Mouse (Mus musculus): Measurements from ENCODE around the gene Pla1a. TPM values are rescaled to one million over a fixed set of nuclear protein-coding genes. Genes with fewer than 3 reads are reported as not detected.
"Not testable (repeated sequence)": the region's sequence is repeated elsewhere in the genome, so short reads cannot be mapped to it uniquely, and the experiment has no call there.

Gene Pla1a
- 10 to 100 TPM in 1 of 26 experiments, 1 to 10 TPM in 4, under 1 TPM in 2, not detected in 19; 0.56 to 19.4 (median 1.3) TPM for total RNA-seq (2018; cell fraction: chromatin; rRNA removed)
- 1 to 10 TPM in 5 of 26 experiments, under 1 TPM in 12, not detected in 9; 0.14 to 1.8 (median 0.55) TPM for total RNA-seq (2018; cell fraction: cytosol; rRNA removed)
- 1 to 10 TPM in 6 of 26 experiments, under 1 TPM in 11, not detected in 9; 0.30 to 9.4 (median 0.69) TPM for total RNA-seq (2018; cell fraction: nucleus; rRNA removed)
- polyA plus RNA-seq (2018): not detected in 3 replicates

DNA sequence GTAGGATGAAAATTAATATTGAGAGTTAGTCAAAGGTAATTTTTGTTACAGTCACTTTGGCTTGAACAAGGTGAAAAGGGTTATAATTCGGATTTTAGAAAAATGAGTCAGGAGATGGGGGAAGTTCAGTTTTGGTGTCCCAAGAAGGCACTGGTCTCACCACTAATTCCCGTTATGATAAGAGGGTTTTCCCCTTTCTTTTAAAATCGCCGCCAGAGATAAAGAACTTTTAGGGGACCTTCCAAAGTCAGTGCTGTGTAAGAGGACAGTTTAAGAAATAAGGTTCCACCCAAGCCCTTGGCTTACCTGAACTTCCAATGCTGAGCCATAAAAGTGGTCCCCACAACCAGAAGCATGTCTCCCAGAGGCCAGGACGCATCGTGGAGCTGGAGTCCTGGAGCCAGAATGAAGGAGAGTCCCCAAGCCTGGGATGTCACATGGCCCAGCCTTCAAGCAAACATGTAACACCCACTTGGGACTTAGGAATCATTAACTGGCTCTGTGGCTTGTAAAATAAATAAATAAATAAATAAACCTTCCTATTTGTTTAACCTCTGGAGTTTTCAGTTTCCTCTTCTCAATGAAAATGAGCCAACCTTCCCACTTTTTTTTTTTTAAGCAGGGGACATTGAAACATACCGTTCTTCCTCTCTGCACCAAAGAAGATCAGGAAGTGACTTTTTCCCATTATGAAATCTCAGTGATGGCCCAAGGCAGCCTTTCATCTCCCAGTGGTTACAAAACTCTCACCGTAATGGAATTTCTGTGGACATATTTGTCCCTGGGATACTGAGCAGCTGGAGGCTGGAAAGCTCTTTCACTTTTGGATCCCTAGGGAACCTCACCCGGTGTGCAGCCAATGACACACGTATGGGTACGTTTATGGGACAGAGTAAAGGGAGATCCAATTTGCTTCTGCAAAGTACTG is at the start of gene Pla1a:
Pla1a (minus strand) TSS at position 648 of the 928 bp plus-strand sequence.
- H3K36me3 ChIP-seq (ENCODE audit: inconsistent target): no peaks in the 10 kb centered on the region
- no peak within 1 kb of the TSS for H3K4me3 ChIP-seq (ENCODE audit: inconsistent target)
- no peaks in the 10 kb centered on the region for H3K79me2 ChIP-seq (ENCODE audit: inconsistent target)
- no peak within 1 kb of the TSS for H3K27ac ChIP-seq
- 76% methylated on average over 11 of the region's 11 CpGs for WGBS (ENCODE audit: missing documents)

DNA sequence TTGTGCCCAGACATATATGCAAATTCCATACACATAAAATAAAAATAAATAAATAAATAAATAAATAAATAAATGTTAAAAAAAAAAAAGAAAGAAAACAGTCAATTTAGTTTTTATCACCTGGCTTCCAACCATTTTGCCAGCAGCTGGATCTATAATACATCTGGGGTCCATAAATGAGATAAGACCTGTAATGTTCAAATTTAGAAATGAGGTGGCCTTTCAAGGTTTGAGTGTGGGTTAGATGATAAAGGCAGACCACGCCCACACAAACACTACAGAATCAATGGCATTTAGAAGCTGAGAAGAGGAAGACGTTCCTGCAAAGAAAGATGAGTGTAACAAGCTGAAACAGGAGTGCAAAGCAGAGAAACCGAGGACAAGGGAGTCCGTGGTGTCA is 48.4 kb upstream of the Pla1a start:
- Histone ChIP-seq H3K79me2 (ENCODE audit: inconsistent target) (no peaks in the 10 kb centered on the region), H3K27ac (no peak overlapping the region), H3K36me3 (ENCODE audit: inconsistent target) (peaks cover 11% of the 10 kb centered on the region; the same call in 1 of the 2 replicates), H3K4me3 (ENCODE audit: inconsistent target) (no peak overlapping the region)
- 88% methylated on average over 4 of the region's 4 CpGs for WGBS (ENCODE audit: missing documents)

DNA sequence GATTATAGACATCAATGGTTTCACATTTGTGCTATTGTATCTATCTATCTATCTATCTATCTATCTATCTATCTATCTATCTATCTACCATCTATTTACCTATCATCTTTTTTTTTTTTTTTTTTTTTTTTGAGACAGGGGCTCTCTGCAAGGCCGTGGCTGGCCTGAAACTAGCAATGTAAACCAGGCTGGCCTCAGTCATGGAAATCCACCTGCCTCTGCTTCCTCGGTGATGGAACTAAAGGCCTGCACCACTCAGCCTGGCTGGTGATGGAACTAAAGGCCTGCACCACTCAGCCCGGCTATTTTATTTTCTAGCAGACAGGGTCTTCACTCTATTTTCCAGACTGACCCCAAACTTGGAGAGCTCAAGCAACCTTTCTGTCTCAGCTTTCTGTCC is 45.4 kb upstream of the Pla1a start:
- Histone ChIP-seq H3K4me3 (ENCODE audit: inconsistent target) (no peak overlapping the region), H3K36me3 (ENCODE audit: inconsistent target) (no peaks in the 10 kb centered on the region; the same call in 1 of the 2 replicates), H3K79me2 (ENCODE audit: inconsistent target) (peaks cover 1% of the 10 kb centered on the region; the same call in 1 of the 2 replicates), H3K27ac (no peak overlapping the region)
- WGBS (ENCODE audit: missing documents): 100% methylated on average over 3 of the region's 3 CpGs

DNA sequence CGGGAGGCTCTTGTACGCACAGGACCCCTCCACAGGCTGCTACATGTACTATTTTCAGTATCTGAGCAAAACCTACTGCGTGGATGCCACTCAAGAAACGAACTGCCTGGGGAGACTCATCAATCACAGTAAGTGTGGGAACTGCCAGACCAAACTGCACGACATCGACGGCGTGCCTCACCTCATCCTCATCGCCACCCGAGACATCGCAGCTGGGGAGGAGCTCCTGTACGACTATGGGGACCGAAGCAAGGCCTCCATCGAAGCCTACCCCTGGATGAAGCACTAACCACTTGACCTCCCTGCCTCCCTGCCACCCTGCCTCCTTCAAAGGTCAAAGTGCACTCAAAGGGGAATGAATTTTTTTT is 44.3 kb upstream of the Pla1a start:
- H3K27ac ChIP-seq: peak overlapping the region; percentile 77; the same call in 1 of the 2 replicates
- WGBS (ENCODE audit: missing documents): 78% methylated on average over 14 of the region's 14 CpGs
- not testable (repeated sequence) for H3K36me3 ChIP-seq (ENCODE audit: inconsistent target); H3K4me3 ChIP-seq (ENCODE audit: inconsistent target); H3K79me2 ChIP-seq (ENCODE audit: inconsistent target)

DNA sequence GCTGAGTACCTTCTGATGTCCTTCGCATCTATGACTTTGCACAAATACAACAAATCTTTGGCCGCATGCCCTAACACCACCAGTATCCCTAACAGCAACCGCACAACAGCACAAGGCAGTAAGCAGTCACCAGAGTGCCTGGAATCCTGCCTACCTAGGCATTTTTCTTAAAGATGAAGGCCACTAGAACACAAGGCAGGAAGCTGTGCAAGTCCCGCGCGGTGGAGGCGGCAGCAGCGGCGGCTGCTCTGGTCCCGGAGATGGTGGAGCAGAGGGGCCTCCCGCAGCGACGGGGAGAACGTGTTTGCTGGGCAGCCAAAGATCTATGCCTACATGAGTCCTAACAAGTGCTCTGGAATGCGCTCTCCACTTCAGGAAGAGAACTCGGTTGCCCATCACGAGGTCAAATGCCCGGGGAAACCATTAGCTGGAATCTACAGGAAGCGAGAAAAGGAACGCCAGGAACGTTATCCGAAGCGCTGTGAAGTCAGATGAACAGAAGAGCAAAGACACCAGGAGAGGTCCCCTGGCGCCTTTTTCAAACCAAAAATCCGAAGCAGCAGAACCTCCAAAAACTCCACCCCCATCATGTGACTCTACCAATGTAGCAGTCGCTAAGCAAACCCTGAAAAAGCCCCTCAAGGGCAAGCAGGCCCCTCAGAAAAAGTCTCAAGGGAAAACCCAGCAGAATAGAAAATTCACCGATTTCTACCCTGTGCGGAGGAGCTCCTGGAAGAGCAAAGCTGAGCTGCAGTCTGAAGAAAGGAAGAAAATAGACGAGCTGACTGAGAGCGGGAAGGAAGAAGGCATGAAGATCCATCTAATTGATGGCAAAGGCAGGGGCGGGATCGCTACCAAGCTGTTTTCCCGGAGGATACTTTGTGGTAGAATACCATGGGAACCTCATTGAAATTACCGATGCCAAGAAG is 43.6 kb upstream of the Pla1a start:
- 12% methylated on average over 34 of the region's 34 CpGs for WGBS (ENCODE audit: missing documents)
- H3K4me3 ChIP-seq (ENCODE audit: inconsistent target): peak overlapping the region; percentile 22; the same call in 1 of the 2 replicates
- H3K79me2 ChIP-seq (ENCODE audit: inconsistent target): peaks cover 13% of the 10 kb centered on the region; the same call in 1 of the 2 replicates
- no peaks in the 10 kb centered on the region for H3K36me3 ChIP-seq (ENCODE audit: inconsistent target)
- H3K27ac ChIP-seq: peak overlapping the region; percentile 77

DNA sequence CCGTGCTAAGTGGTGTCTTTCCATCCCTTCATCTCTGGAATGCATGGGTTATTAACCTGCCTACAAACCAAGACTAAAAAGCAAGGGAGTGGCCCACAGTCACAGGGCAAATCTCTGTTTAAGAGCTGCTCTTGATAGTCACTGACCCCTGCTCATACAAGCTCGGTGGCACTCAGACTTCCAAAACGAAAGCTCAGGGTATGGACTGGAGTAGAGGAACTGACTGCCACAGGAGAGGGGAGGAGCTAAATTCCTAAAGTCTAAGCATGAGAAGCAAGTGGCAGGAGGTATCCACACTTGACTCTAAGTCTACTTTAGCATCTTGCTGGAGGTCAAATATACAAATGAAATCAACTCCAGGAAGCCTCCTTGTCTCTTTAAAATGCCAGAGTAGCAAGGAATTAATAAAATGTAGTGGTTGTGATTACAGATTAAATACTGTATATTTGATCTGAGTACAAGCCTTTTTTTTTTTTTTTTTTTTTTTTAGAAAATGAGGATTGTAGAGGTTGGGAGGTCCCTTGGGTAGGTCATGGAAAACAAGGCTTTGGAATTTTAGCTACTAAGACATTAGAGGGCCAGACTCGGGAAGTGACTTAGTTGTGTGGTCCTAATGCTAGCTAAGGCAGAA is 42.9 kb upstream of the Pla1a start:
- peak overlapping the region; percentile 77 for H3K27ac ChIP-seq
- WGBS (ENCODE audit: missing documents): 30% methylated on average over 4 of the region's 4 CpGs
- no peaks in the 10 kb centered on the region for H3K36me3 ChIP-seq (ENCODE audit: inconsistent target)
- H3K4me3 ChIP-seq (ENCODE audit: inconsistent target): peak overlapping the region; percentile 22; the same call in 1 of the 2 replicates
- H3K79me2 ChIP-seq (ENCODE audit: inconsistent target): peaks cover 20% of the 10 kb centered on the region; the same call in 1 of the 2 replicates

DNA sequence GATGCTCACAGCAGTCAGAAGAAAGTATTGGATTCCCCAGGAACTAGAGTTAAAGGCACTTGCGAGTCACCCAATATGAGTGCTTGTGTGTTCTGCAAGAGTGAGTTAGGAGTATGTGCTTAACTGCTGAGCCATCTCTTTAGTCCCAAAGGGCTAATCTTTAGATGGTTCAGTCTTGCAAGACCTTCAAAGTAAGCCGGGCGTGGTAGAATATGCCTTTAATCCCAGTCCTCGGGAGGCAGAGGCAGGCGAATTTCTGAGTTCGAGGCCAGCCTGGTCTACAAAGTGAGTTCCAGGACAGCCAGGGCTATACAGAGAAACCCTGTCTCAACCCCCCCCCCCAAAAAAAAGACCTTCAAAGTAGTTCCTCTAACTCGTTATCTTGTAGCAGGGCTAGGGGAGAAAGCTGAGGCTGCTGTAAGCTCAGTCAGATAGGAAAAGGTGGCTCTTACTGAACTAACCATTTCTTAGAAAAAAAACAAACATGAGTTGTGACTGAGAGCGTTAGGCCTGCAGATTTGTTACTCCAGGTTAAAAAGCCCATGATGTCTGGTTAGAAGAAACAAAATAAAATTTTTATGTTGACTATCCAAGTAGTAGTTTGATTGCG is 41.8 kb upstream of the Pla1a start:
- WGBS (ENCODE audit: missing documents): 97% methylated on average over 8 of the region's 9 CpGs
- H3K4me3 ChIP-seq (ENCODE audit: inconsistent target): no peak overlapping the region
- H3K27ac ChIP-seq: no peak overlapping the region
- H3K36me3 ChIP-seq (ENCODE audit: inconsistent target): no peaks in the 10 kb centered on the region
- peaks cover 28% of the 10 kb centered on the region; the same call in 1 of the 2 replicates for H3K79me2 ChIP-seq (ENCODE audit: inconsistent target)

DNA sequence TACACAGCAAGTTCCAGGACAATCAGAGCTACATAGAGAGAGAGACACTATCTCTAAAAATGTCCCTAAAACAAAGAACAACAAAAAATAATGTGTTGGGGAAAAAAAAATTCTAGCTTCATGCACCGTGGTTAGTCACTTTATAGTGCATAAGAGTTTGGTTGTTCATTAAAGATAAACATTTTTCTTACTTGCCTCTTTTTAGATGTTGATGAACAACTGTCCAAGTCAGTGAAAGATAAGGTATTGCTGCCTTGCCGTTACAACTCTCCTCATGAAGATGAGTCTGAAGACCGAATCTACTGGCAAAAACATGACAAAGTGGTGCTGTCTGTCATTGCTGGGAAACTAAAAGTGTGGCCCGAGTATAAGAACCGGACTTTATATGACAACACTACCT is 40.7 kb upstream of the Pla1a start:
- WGBS (ENCODE audit: missing documents): 98% methylated on average over 5 of the region's 5 CpGs
- Histone ChIP-seq H3K79me2 (ENCODE audit: inconsistent target) (peaks cover 39% of the 10 kb centered on the region; the same call in 1 of the 2 replicates), H3K4me3 (ENCODE audit: inconsistent target) (no peak overlapping the region), H3K36me3 (ENCODE audit: inconsistent target) (no peaks in the 10 kb centered on the region), H3K27ac (no peak overlapping the region)

DNA sequence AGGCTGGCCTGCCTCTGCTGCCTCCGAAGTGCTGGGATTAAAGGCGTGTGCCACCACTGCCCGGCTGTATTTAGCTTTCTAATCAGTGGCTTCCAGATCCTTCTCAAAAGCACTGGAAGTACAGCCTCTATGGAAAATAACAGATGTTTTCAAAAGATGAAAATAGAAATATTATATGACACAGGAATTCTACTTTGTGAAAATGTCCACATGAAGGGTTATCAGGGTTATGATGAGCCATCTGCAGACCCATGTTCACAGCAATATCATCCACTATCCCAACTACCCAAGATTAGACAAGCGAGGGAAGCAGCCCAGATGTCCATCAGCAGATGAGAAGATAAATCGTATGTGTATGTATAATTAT is 39.5 kb upstream of the Pla1a start:
- Histone ChIP-seq H3K36me3 (ENCODE audit: inconsistent target) (no peaks in the 10 kb centered on the region), H3K79me2 (ENCODE audit: inconsistent target) (peaks cover 50% of the 10 kb centered on the region; the same call in 1 of the 2 replicates), H3K27ac (no peak overlapping the region), H3K4me3 (ENCODE audit: inconsistent target) (no peak overlapping the region)
- WGBS (ENCODE audit: missing documents): 95% methylated on average over 4 of the region's 5 CpGs

DNA sequence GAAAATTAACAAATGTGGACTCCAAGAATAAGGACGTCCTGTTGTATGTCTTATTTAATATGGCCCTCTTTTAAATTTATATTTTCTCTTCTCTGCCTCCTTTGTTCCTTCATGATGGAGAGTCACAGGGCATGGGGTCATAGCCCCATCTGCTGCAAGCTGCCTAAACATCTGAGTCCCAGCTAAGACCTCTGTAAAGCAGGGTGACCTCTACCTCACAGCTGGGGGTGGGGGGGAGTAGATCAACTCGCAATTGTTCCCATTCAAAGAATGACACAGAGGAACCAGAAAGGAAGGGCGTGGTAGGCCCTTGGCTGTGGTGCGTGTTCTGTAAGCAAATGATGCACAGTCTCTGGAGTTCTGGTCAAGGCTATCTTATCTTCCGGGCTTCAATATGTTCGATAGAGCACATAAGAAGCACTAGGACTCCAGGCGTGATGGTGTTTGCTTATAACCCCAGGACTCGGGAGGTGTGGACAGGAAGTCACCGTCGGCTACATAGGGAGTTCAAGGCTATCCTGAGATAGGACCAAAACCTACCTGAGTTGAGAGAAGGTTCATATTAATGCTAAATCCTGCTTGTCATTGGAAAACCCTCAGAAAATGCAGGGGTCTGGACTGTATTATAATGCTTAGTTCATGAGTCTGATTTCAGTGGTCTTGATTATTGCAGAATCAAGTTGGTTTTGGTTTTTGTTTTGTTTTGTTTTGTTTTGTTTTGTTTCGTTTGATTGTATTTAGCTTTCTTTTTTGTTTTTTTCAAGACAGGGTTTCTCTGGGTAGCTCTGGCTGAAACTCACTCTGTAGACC is 39.0 kb upstream of the Pla1a start:
- H3K79me2 ChIP-seq (ENCODE audit: inconsistent target): peaks cover 56% of the 10 kb centered on the region; the same call in 1 of the 2 replicates
- no peaks in the 10 kb centered on the region for H3K36me3 ChIP-seq (ENCODE audit: inconsistent target)
- 94% methylated on average over 11 of the region's 11 CpGs for WGBS (ENCODE audit: missing documents)

DNA sequence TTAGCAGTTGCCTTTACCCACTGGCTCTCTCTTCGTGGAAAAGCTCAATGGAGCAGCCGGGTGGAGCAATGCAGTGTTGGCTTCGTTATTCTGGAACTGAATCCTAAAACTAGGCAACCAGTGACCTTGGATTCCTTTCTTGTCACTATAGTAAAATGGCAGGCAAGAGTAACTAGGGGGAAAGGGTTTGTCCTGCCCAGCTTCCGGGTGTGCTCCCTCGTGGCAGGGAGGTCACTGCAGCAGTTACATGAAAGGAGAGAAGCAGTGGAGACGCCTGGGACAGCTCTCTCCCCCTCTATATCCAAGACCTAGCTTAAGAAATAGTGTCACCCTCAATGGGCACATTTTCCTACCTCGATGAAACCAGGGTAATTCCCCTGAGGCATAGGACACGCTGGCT is 36.5 kb upstream of the Pla1a start:
- no peaks in the 10 kb centered on the region; the same call in 1 of the 2 replicates for H3K36me3 ChIP-seq (ENCODE audit: inconsistent target)
- no peak overlapping the region for H3K4me3 ChIP-seq (ENCODE audit: inconsistent target)
- peaks cover 81% of the 10 kb centered on the region for H3K79me2 ChIP-seq (ENCODE audit: inconsistent target)
- WGBS (ENCODE audit: missing documents): 85% methylated on average over 8 of the region's 8 CpGs
- H3K27ac ChIP-seq: no peak overlapping the region

More for the DNA sequence above, 39.0 kb upstream of the Pla1a start:
- H3K27ac ChIP-seq: no peak overlapping the region
- H3K4me3 ChIP-seq (ENCODE audit: inconsistent target): no peak overlapping the region

DNA sequence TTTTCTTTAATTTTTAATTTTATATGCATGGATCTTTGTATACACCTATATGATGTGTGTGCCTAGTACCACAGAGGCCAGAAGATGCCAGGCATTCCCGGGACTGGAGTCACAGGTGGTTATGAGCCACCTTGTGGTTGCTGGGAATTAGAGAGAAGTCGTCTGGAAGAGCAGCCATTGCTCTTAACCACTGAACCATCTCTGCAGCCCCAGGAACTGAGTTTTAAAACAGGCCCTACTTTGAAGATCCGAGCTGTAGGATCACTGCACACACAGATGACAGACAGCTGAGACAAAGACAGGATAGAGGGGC is 35.7 kb upstream of the Pla1a start:
- H3K79me2 ChIP-seq (ENCODE audit: inconsistent target): peaks cover 89% of the 10 kb centered on the region
- WGBS (ENCODE audit: missing documents): 59% methylated on average over 3 of the region's 3 CpGs
- no peak overlapping the region for H3K4me3 ChIP-seq (ENCODE audit: inconsistent target)
- no peak overlapping the region for H3K27ac ChIP-seq
- H3K36me3 ChIP-seq (ENCODE audit: inconsistent target): no peaks in the 10 kb centered on the region; the same call in 1 of the 2 replicates
